Mouse (Mus musculus) neural tube, embryonic 12.5 days (tissue): ENCODE results near the gene Ank2. TPM values are rescaled to one million over a fixed set of nuclear protein-coding genes. Genes with fewer than 3 reads are reported as not detected.

Experiments
- ATAC-seq: fragments of 200-750 bp; cut with Nextera tagmentation; 2 replicates; pipeline ENCODE4 v1.8.0; 2017; ENCODE audit warnings: low read depth, mild to moderate bottlenecking, moderate TSS enrichment, moderate library complexity; ENCODE audit not compliant: low FRiP score
- H3K27ac ChIP-seq: fragments of 300-500 bp; sonication (generic); 2 replicates; pipeline ENCODE4 v1.5.1; 2016
- H3K27me3 ChIP-seq: fragments of 300-500 bp; sonication (generic); replicated peaks from 2 replicates; pipeline ENCODE4 v1.6.1; 2016; ENCODE audit warnings: mild to moderate bottlenecking
- H3K36me3 ChIP-seq: fragments of 300-500 bp; sonication (generic); 2 replicates; pipeline ENCODE4 v1.6.1; 2016; ENCODE audit warnings: mild to moderate bottlenecking
- H3K4me1 ChIP-seq: fragments of 300-500 bp; sonication (generic); 2 replicates; pipeline ENCODE4 v1.6.1; 2016
- H3K4me2 ChIP-seq: fragments of 300-500 bp; sonication (generic); replicated peaks from 2 replicates; pipeline ENCODE4 v1.6.1; 2016; ENCODE audit warnings: mild to moderate bottlenecking
- H3K4me3 ChIP-seq: fragments of 300-500 bp; sonication (generic); 2 replicates; pipeline ENCODE4 v1.5.1; 2016
- H3K9ac ChIP-seq: fragments of 300-500 bp; sonication (generic); 2 replicates; pipeline ENCODE4 v1.6.1; 2016; ENCODE audit warnings: mild to moderate bottlenecking
- H3K9me3 ChIP-seq: fragments of 300-500 bp; sonication (generic); 2 replicates; pipeline ENCODE4 v1.6.1; 2016; ENCODE audit warnings: mild to moderate bottlenecking
- WGBS: fragments of 180-500 bp; shearing (Covaris S2); methylation state at CpG from one replicate; pipeline ENCODE4 v1.1.7; 2016; 5-methylcytosine and 5-hydroxymethylcytosine counted together
- polyA plus RNA-seq: library from polyadenylated mRNA; unstranded; fragments of >200 nt; fragmentation: Nextera tagmentation; extraction: Ambion mirVana; gene quantifications from 2 replicates; pipeline ENCODE4 v1.2.1, GENCODE M21; 2016

Ank2 gene
- polyA plus RNA-seq, 1 experiment from 2014 or later: 95.2 TPM

DNA sequence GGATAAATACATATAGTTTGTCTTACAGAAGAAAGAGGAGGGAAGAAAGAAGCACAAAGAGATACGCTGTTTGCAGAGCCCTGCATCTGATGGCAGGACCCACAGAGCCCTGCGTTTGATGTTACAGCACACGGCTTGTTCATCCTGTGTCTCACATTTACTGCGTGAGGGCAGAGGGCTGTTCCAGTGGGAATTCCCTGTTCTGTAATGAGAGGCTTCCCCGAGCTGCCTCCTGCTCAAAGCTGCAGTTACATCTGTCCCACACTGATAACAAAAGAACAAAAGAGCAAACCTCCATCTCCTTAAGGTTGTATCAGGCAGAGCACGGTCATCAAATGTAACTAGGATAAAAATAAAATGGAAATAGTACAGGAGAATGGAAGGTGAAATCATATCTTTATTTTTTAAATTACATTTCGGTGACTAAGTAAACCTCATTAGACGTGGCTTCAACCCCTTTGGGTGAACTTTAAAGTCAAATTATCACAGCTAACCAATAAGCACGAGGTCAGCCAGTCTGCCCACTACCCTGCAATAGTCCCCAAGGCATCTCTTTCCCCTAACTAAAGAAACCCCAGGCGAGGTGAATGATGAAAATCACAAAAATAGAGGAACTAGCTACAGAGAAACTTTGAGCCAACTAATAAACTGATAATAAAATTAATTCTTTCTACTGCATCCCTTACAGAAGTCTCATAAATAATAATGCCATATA is 255.1 kb downstream of the Ank2 start:
- H3K4me1 ChIP-seq: peaks cover 14% of the 10 kb centered on the region
- H3K4me3 ChIP-seq: no peak overlapping the region
- ATAC-seq: peak; percentile 79; the same call in 1 of the 2 replicates
- no peak overlapping the region for H3K27ac ChIP-seq
- no peak overlapping the region for H3K4me2 ChIP-seq
- no peaks in the 10 kb centered on the region for H3K27me3 ChIP-seq
- H3K36me3 ChIP-seq: no peaks in the 10 kb centered on the region
- H3K9ac ChIP-seq: no peak overlapping the region
- no peaks in the 10 kb centered on the region for H3K9me3 ChIP-seq
- WGBS: 38% methylated on average over 10 of the region's 10 CpGs

DNA sequence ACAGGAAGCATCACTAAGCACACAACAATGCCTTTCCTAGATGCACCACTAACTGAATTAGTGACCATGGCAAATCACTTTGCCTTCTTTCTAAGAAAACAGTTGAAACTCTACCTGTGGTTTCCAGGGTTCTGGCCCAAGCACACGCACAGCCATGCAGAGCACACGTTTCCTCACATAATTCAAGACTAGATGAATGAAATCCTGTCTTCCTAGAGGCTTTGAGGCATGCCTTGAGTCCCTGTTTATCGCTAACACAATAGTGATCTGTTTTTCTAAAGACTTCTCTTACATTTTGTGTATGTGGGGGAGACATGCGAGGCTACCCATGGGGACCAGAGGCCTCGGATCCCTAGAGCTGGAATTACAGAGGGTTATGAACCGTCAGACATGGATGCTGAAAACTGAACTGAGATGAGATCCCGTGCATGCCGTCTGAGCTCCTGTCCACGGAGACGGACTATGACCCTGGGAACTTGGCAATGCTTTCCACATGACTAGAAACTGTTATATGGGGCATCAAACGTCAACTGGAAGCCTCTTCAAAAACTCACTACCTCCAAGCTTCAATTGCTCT is 256.8 kb downstream of the Ank2 start:
- Histone ChIP-seq H3K4me2 (no peak overlapping the region), H3K9ac (no peak overlapping the region), H3K27me3 (no peaks in the 10 kb centered on the region), H3K27ac (no peak overlapping the region), H3K36me3 (no peaks in the 10 kb centered on the region), H3K4me3 (no peak overlapping the region), H3K4me1 (peaks cover 14% of the 10 kb centered on the region), H3K9me3 (no peaks in the 10 kb centered on the region)
- no peak for ATAC-seq
- WGBS: 72% methylated on average over 11 of the region's 11 CpGs

DNA sequence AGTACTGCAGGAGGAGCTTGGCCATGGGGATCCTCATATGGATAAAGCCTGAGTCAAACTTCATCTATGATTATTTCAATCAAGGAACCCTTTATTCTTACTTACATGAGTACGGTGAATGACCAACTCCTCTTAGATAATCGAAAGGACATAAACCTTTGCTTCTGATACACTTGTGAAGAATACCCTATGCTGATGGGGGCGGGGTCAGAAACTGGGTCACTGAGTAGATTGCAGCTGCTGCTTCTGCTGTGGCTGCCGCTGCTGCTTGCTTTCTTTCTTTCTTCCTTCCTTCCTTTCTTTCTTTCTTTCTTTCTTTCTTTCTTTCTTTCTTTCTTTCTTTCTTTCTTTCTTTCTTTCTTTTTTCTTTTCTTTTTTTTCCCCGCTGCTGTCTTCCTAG is 263.9 kb downstream of the Ank2 start:
- 0 out of 2 replicates have a peak, but pooled peaks cover 3% of the 10 kb centered on the region for H3K4me1 ChIP-seq
- no peak overlapping the region for H3K4me2 ChIP-seq
- H3K27me3 ChIP-seq: no peaks in the 10 kb centered on the region
- ATAC-seq: no peak
- H3K9me3 ChIP-seq: no peaks in the 10 kb centered on the region
- no peak overlapping the region for H3K4me3 ChIP-seq
- H3K27ac ChIP-seq: no peak overlapping the region
- H3K36me3 ChIP-seq: no peaks in the 10 kb centered on the region
- WGBS: 72% methylated on average over 5 of the region's 5 CpGs
- no peak overlapping the region for H3K9ac ChIP-seq

DNA sequence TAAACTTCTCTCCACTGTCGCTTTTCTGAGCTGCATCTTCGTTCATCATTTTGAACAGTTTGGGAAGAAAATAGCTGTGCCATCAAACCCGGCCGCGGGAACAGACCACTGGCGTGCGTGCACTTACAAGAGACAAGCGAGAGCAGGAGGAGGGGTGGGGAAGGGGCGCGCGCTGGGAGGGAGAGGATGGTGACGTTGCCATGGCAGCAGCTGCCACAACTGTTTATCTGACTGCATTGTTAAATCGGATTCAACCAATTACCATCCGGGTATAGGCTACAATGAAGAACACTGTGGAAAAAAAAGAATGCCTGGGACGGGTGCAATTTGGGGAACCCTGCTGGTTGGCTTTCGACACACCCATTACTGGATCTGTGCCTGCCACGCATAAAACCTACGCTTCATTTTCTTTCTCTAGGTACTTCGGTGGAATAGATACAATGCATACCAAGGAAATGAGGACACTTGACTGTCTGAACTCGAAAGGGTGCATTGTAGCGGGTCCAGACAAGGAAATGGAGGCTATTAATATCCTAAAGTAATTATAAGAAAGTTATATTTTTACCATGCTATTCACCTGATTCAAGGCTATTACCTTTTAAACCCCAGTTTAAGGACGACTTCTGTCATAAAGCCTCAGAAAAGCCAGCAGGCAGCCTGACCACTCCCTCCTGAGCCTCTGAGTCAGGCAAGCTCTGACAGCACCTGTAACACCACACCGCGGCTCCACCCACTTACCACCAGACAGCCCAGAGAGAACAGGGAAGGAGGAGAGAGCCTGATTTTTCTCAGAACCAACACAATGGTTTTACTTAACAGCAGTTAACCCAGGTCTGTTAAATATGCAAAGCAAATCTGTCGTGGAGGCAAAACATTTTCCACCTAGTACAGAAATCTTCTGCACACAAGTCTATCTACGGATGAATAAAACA is 273.1 kb downstream of the Ank2 start:
- ATAC-seq: peak; percentile 94
- WGBS: 4% methylated on average over 26 of the region's 26 CpGs
- Histone ChIP-seq H3K9ac (peak overlapping the region; percentile 64), H3K4me2 (peak overlapping the region; percentile 67), H3K9me3 (no peaks in the 10 kb centered on the region), H3K36me3 (no peaks in the 10 kb centered on the region), H3K4me1 (peaks cover 9% of the 10 kb centered on the region), H3K27me3 (no peaks in the 10 kb centered on the region; the same call in 1 of the 2 replicates), H3K4me3 (peak overlapping the region; percentile 47), H3K27ac (peak overlapping the region; percentile 59)

DNA sequence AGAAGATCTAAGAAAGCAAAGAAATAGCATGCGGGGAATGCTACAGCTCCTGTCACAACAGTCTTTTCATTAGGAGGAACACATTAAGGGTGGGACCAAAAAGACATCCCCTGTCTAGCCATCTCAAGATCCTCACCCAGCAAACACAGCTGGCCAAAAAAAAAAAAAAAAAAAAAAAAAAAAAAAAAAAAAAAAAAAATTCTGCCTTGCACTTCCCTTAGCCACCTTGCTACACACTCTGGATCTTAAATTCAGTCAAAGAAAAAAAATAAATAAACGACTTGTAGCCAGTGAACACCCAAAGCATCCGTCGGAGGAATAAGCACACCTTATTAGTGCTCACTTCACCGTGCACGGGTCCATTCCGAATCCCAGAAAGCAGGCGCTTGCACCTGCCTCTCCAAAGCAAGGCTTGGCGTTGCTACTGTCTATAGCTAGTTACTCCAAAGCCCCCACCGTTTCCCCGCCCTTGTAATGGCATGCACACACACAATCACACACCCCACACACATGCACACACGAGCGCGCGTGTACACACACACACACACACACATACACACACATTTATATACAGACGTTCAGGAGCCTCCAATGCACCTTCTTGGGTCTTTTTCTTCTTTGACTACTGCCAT is 273.9 kb downstream of the Ank2 start:
- whole genome bisulfite sequencing: 6% methylated on average over 16 of the region's 16 CpGs
- ATAC-seq: peak; percentile 68
- H3K36me3 ChIP-seq: no peaks in the 10 kb centered on the region
- peak overlapping the region; percentile 47 for H3K4me3 ChIP-seq
- peaks cover 9% of the 10 kb centered on the region for H3K4me1 ChIP-seq
- H3K4me2 ChIP-seq: peak overlapping the region; percentile 67
- peak overlapping the region; percentile 64 for H3K9ac ChIP-seq
- no peaks in the 10 kb centered on the region for H3K9me3 ChIP-seq
- no peaks in the 10 kb centered on the region; the same call in 1 of the 2 replicates for H3K27me3 ChIP-seq
- H3K27ac ChIP-seq: peak overlapping the region; percentile 59

DNA sequence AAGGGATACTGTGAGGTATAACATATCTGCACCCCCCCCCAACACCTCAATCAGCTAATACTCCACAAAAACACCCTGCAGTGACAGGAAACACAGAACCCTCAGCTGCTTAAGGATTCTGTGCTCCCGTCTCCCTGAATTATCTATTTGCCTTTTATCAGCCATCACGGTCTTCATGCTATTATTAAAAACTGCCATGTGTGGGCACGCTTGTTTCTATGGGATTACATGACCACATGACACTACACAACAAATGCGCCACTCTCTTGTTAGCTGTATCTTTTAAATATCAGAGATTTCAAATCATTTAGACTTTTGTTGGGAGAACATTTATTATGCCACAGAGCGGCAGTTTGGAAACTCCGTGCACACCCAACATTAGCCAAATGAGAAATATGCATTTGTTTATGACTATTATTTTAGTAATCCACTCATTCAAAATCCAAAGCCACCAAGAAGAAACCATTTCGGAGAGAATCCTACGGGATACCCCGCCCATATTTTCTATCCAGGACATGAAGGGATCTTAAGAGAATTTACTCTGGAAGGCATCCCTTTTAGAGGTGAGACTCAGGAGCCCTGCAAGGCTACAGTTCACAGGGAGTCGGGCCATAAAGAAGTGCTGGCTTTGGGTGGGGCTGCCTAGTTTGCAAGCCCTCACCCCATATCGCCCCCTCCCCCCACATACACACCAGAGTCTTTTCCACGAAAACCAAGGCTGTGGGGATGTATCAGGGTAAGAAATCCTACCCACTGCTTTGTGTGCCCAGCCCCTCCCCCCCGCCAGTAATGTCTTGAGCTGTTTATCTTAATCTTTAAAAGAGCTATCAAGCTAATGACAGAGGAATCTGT is 274.6 kb downstream of the Ank2 start:
- no peaks in the 10 kb centered on the region; the same call in 1 of the 2 replicates for H3K27me3 ChIP-seq
- WGBS: 53% methylated on average over 13 of the region's 13 CpGs
- peak overlapping the region; percentile 67 for H3K4me2 ChIP-seq
- no peak overlapping the region for H3K27ac ChIP-seq
- peaks cover 9% of the 10 kb centered on the region for H3K4me1 ChIP-seq
- peak overlapping the region; percentile 55 for H3K9ac ChIP-seq
- no peaks in the 10 kb centered on the region for H3K9me3 ChIP-seq
- H3K36me3 ChIP-seq: no peaks in the 10 kb centered on the region
- ATAC-seq: peak; percentile 8; the same call in 1 of the 2 replicates
- peak overlapping the region; percentile 47 for H3K4me3 ChIP-seq

DNA sequence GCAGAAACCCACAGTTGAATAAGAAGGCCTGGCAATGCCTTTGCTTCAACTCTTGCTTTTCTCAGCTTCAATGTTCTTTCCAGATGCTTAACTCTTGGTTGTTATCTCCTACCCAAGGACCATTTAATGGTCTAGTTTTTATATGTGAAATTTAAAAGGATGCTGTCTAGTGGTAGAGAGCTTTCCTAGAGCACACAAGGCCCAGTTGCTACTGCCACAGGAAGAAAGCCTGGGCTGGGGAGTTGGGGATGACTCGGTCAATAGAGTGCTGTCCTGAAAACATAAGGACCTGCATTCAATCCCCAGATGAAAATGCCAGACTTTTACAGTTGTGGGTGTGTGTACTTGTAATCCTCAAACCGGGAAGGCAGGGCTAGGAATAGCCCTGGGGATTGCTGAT is 277.1 kb downstream of the Ank2 start:
- no peak for ATAC-seq
- no peaks in the 10 kb centered on the region for H3K9me3 ChIP-seq
- no peaks in the 10 kb centered on the region; the same call in 1 of the 2 replicates for H3K27me3 ChIP-seq
- H3K36me3 ChIP-seq: no peaks in the 10 kb centered on the region
- no peak overlapping the region for H3K9ac ChIP-seq
- no peak overlapping the region for H3K27ac ChIP-seq
- H3K4me2 ChIP-seq: no peak overlapping the region
- 82% methylated on average over 2 of the region's 2 CpGs for WGBS
- H3K4me3 ChIP-seq: no peak overlapping the region
- peaks cover 9% of the 10 kb centered on the region for H3K4me1 ChIP-seq

DNA sequence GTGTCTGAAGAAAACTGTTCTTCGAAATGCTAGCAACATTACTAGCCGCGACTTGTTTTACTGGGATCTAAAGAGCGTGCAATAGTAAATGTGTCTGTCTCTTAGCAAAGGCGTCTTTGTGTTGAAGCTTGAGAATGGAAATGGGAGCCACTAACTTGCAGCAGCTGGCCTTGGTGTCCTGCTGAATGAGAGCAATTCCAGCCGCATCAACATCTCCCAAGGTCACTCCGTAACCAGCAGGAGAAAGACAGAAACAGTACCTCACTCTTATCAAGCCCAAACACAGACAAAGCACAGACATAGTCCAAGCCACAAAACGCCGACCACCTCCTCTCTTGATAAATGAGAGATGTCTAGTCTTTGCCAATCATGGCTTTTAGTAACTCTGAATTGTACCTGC is 278.3 kb downstream of the Ank2 start:
- Histone ChIP-seq H3K4me1 (peaks cover 5% of the 10 kb centered on the region), H3K9me3 (no peaks in the 10 kb centered on the region), H3K27me3 (no peaks in the 10 kb centered on the region; the same call in 1 of the 2 replicates), H3K4me3 (no peak overlapping the region), H3K4me2 (no peak overlapping the region), H3K27ac (no peak overlapping the region), H3K36me3 (no peaks in the 10 kb centered on the region), H3K9ac (no peak overlapping the region)
- WGBS: 68% methylated on average over 9 of the region's 9 CpGs
- ATAC-seq: no peak

DNA sequence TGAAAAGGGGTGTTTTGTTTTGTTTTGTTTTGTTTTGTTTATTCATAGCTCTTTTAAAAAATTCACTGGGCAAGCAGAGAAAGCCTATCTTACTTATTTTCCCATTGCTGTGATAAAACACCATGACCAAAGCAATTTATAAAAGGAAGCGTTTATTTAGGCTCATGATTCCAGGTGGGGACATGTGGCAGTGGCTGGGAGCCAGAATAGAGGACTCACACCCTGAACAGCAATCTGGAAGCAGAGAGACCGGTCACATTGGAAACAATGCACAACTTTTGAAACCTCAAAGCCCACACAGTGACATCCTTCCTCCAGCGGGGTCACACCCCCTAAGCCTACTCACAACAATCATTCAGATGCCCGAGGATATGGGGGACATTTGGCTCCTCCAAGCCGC is 285.6 kb downstream of the Ank2 start:
- 54% methylated on average over 5 of the region's 5 CpGs for WGBS
- no peaks in the 10 kb centered on the region for H3K36me3 ChIP-seq

DNA sequence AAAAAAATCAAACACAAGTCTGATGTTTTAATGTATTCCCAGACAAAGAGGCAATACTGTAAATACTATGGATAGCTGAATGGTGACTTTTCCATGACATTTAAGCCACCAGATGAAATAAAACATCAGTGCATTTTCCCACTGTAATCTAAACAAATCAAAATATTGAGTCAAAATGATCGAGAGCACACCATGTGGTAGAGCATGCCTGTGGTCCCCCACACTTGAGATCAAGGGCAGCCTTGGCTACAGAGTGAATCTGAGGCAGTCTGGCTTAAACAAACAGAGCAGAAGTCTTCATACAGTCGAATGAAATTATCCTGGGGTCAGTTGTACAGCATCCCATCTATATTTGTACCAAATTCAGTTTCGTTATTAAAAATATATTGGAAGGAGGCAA is 288.0 kb downstream of the Ank2 start:
- Histone ChIP-seq H3K9ac (no peak overlapping the region), H3K27me3 (no peaks in the 10 kb centered on the region), H3K4me1 (peaks cover 6% of the 10 kb centered on the region), H3K4me3 (no peak overlapping the region), H3K9me3 (no peaks in the 10 kb centered on the region), H3K27ac (no peak overlapping the region), H3K36me3 (no peaks in the 10 kb centered on the region), H3K4me2 (no peak overlapping the region)
- 83% methylated on average over 3 of the region's 3 CpGs for WGBS
- ATAC-seq: no peak

More for the DNA sequence above, 285.6 kb downstream of the Ank2 start:
- Histone ChIP-seq H3K27me3 (no peaks in the 10 kb centered on the region), H3K4me2 (no peak overlapping the region), H3K27ac (no peak overlapping the region), H3K9me3 (no peaks in the 10 kb centered on the region), H3K9ac (no peak overlapping the region), H3K4me3 (no peak overlapping the region), H3K4me1 (peaks cover 6% of the 10 kb centered on the region)
- ATAC-seq: no peak

DNA sequence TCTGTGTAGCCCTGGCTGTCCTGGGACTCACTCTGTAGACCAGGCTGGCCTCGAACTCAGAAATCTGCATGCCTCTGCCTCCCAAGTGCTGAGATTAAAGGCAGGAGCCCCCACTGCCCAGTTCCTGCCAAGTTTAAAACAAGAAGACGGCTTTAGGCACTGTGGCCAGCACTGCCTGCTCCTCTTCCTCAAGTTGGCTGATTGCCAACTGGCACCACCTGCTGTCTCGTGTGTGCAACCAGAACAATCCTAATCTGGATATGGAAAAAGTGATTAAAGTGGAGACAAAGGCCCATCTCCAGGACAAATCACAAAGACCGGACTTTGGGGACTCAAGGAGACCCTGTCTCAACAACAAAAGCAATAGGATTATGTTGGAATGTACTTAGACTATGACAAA is 288.6 kb downstream of the Ank2 start:
- no peaks in the 10 kb centered on the region for H3K9me3 ChIP-seq
- 60% methylated on average over 4 of the region's 4 CpGs for WGBS
- no peak overlapping the region for H3K9ac ChIP-seq
- H3K36me3 ChIP-seq: no peaks in the 10 kb centered on the region
- peaks cover 6% of the 10 kb centered on the region for H3K4me1 ChIP-seq
- no peak for ATAC-seq
- no peak overlapping the region for H3K27ac ChIP-seq
- no peak overlapping the region for H3K4me3 ChIP-seq
- no peak overlapping the region for H3K4me2 ChIP-seq
- no peaks in the 10 kb centered on the region for H3K27me3 ChIP-seq
